Mouse (Mus musculus) hindbrain, embryonic 14.5 days (tissue): ENCODE data around the gene Mul1. TPM values are rescaled to one million over a fixed set of nuclear protein-coding genes. Genes with fewer than 3 reads are reported as not detected.

ENCODE experiments used
- ATAC-seq: fragments of 200-750 bp; cut with Nextera tagmentation; 2 replicates; pipeline ENCODE4 v1.8.0; 2017; ENCODE audit warnings: moderate number of reproducible peaks, mild to moderate bottlenecking, moderate TSS enrichment, moderate library complexity; ENCODE audit not compliant: low FRiP score
- DNase-seq: peaks from one replicate; pipeline ENCODE4 v3.0.0-alpha.2; 2015; ENCODE audit warnings: low spot score
- H3K27ac ChIP-seq: fragments of 300-500 bp; sonication (generic); 2 replicates; pipeline ENCODE4 v1.5.1; 2014; ENCODE audit warnings: mild to moderate bottlenecking, moderate library complexity
- H3K27me3 ChIP-seq: fragments of 300-500 bp; sonication (generic); 2 replicates; pipeline ENCODE4 v1.6.1; 2014; ENCODE audit warnings: mild to moderate bottlenecking, low read length, mixed read lengths; ENCODE audit not compliant: control insufficient read depth, insufficient read depth
- H3K36me3 ChIP-seq: fragments of 300-500 bp; sonication (generic); replicated peaks from 2 replicates; pipeline ENCODE4 v1.6.1; 2014; ENCODE audit not compliant: control insufficient read depth, insufficient read depth
- H3K4me1 ChIP-seq: fragments of 300-500 bp; sonication (generic); replicated peaks from 2 replicates; pipeline ENCODE4 v1.6.1; 2014; ENCODE audit warnings: antibody characterized with exemption, low read length, mixed read lengths; ENCODE audit not compliant: control insufficient read depth, insufficient read depth
- H3K4me2 ChIP-seq: fragments of 300-500 bp; sonication (generic); replicated peaks from 2 replicates; pipeline ENCODE4 v1.6.1; 2014; ENCODE audit warnings: mild to moderate bottlenecking, moderate library complexity
- H3K4me3 ChIP-seq: fragments of 300-500 bp; sonication (generic); replicated peaks from 2 replicates; pipeline ENCODE4 v1.5.1; 2014; ENCODE audit warnings: mild to moderate bottlenecking, low read length
- H3K9ac ChIP-seq: fragments of 300-500 bp; sonication (generic); 2 replicates; pipeline ENCODE4 v1.6.1; 2014
- H3K9me3 ChIP-seq: fragments of 300-500 bp; sonication (generic); 2 replicates; pipeline ENCODE4 v1.6.1; 2016; ENCODE audit warnings: low read length; ENCODE audit not compliant: control insufficient read depth
- WGBS: fragments of 180-500 bp; shearing (Covaris S2); extraction: QIAGEN DNeasy Blood & Tissue Kit; methylation state at CpG from one replicate; pipeline ENCODE4 v1.1.7; 2014; 5-methylcytosine and 5-hydroxymethylcytosine counted together
- polyA plus RNA-seq: library from polyadenylated mRNA; unstranded; fragments of >200 nt; fragmentation: Nextera tagmentation; extraction: Ambion mirVana; gene quantifications from 2 replicates; pipeline ENCODE4 v1.2.1, GENCODE M21; 2014

Gene Mul1
- polyA plus RNA-seq, 1 experiment from 2014 or later, result 18.5 TPM

GRCm38 (mm10) chr4:138429778-138430177 is 4.7 kb upstream of the Mul1 start:
- no peak overlapping the region for H3K4me2 ChIP-seq
- no peak overlapping the region for H3K4me3 ChIP-seq
- peaks cover 9% of the 10 kb centered on the region; the same call in 1 of the 2 replicates for H3K27me3 ChIP-seq
- WGBS, result 41% methylated on average over 3 of the region's 3 CpGs
- no peaks in the 10 kb centered on the region for H3K4me1 ChIP-seq
- H3K36me3 ChIP-seq, result no peaks in the 10 kb centered on the region
- no peak overlapping the region for H3K9ac ChIP-seq
- no peak overlapping the region for H3K27ac ChIP-seq
- DNase-seq (peak; percentile 62), ATAC-seq (no peak)
- no peaks in the 10 kb centered on the region for H3K9me3 ChIP-seq

GRCm38 (mm10) chr4:138431340-138431739 is 3.1 kb upstream of the Mul1 start:
- ATAC-seq (no peak), DNase-seq (no peak)
- no peaks in the 10 kb centered on the region for H3K9me3 ChIP-seq
- no peak overlapping the region for H3K9ac ChIP-seq
- H3K36me3 ChIP-seq, result 0 out of 2 replicates have a peak, but pooled peaks cover 2% of the 10 kb centered on the region
- H3K4me2 ChIP-seq, result no peak overlapping the region
- WGBS, result 59% methylated on average over 8 of the region's 8 CpGs
- peaks cover 9% of the 10 kb centered on the region; the same call in 1 of the 2 replicates for H3K27me3 ChIP-seq
- no peak overlapping the region for H3K27ac ChIP-seq
- H3K4me3 ChIP-seq, result no peak overlapping the region
- H3K4me1 ChIP-seq, result peaks cover 10% of the 10 kb centered on the region

- no peak for ATAC-seq
Observed at GRCm38 (mm10) chr4:138440062-138440461, 5.6 kb downstream of the Mul1 start.

GRCm38 (mm10) chr4:138444941-138445340 is 10.5 kb downstream of the Mul1 start:
- Histone ChIP-seq H3K27me3 (no peaks in the 10 kb centered on the region), H3K4me1 (peaks cover 21% of the 10 kb centered on the region), H3K36me3 (peaks cover 36% of the 10 kb centered on the region), H3K9ac (no peak overlapping the region), H3K4me3 (no peak overlapping the region), H3K27ac (no peak overlapping the region), H3K4me2 (no peak overlapping the region), H3K9me3 (no peaks in the 10 kb centered on the region)
- DNase-seq (no peak), ATAC-seq (no peak)
- 5% methylated on average over 5 of the region's 5 CpGs for WGBS

More at GRCm38 (mm10) chr4:138440062-138440461, 5.6 kb downstream of the Mul1 start:
- Histone ChIP-seq H3K4me2 (no peak overlapping the region), H3K4me3 (no peak overlapping the region), H3K9me3 (no peaks in the 10 kb centered on the region), H3K36me3 (peaks cover 74% of the 10 kb centered on the region), H3K9ac (no peak overlapping the region), H3K4me1 (peaks cover 7% of the 10 kb centered on the region), H3K27ac (no peak overlapping the region), H3K27me3 (no peaks in the 10 kb centered on the region)
- no peak for DNase-seq
- 81% methylated on average over 3 of the region's 3 CpGs for WGBS

- DNase-seq, result peak; percentile 47
- no peak overlapping the region for H3K4me3 ChIP-seq
- peak overlapping the region; percentile 84 for H3K27ac ChIP-seq
- peak overlapping the region; percentile 49 for H3K9ac ChIP-seq
- H3K4me1 ChIP-seq, result peaks cover 21% of the 10 kb centered on the region
- H3K27me3 ChIP-seq, result no peaks in the 10 kb centered on the region
- peaks cover 16% of the 10 kb centered on the region; the same call in 1 of the 2 replicates for H3K36me3 ChIP-seq
- WGBS, result 15% methylated on average over 13 of the region's 13 CpGs
- peak; percentile 62 for ATAC-seq
- peak overlapping the region; percentile 28; the same call in 1 of the 2 replicates for H3K4me2 ChIP-seq
- H3K9me3 ChIP-seq, result no peaks in the 10 kb centered on the region
Observed at GRCm38 (mm10) chr4:138446981-138447380, 12.5 kb downstream of the Mul1 start.

GRCm38 (mm10) chr4:138447387-138447786 is 12.9 kb downstream of the Mul1 start:
- ATAC-seq (peak; percentile 88), DNase-seq (peak; percentile 98)
- no peaks in the 10 kb centered on the region for H3K27me3 ChIP-seq
- no peaks in the 10 kb centered on the region for H3K9me3 ChIP-seq
- H3K9ac ChIP-seq, result peak overlapping the region; percentile 49
- H3K4me3 ChIP-seq, result no peak overlapping the region
- H3K4me2 ChIP-seq, result peak overlapping the region; percentile 28; the same call in 1 of the 2 replicates
- peaks cover 12% of the 10 kb centered on the region; the same call in 1 of the 2 replicates for H3K36me3 ChIP-seq
- WGBS, result under 1% methylated on average over 8 of the region's 8 CpGs
- H3K27ac ChIP-seq, result peak overlapping the region; percentile 84
- H3K4me1 ChIP-seq, result peaks cover 21% of the 10 kb centered on the region

- peak; percentile 25; the same call in 1 of the 2 replicates for ATAC-seq
- Histone ChIP-seq H3K36me3 (0 out of 2 replicates have a peak, but pooled peaks cover 6% of the 10 kb centered on the region), H3K9me3 (no peaks in the 10 kb centered on the region), H3K27ac (peak overlapping the region; percentile 49; the same call in 1 of the 2 replicates), H3K4me2 (no peak overlapping the region), H3K4me1 (peaks cover 21% of the 10 kb centered on the region), H3K27me3 (no peaks in the 10 kb centered on the region), H3K4me3 (no peak overlapping the region), H3K9ac (0 out of 2 replicates have a peak overlapping the region, but pooled peaks have one; percentile 17)
- WGBS, result 26% methylated on average over 15 of the region's 15 CpGs
- DNase-seq, result peak; percentile 34
Observed at GRCm38 (mm10) chr4:138447827-138448602, 13.5 kb downstream of the Mul1 start.

- H3K36me3 ChIP-seq, result no peaks in the 10 kb centered on the region
- no peak overlapping the region for H3K4me3 ChIP-seq
- H3K9me3 ChIP-seq, result no peaks in the 10 kb centered on the region
- H3K27me3 ChIP-seq, result no peaks in the 10 kb centered on the region
- H3K27ac ChIP-seq, result no peak overlapping the region
- no peak overlapping the region for H3K9ac ChIP-seq
- no peak for ATAC-seq
- WGBS, result 36% methylated on average over 7 of the region's 7 CpGs
- peak; percentile 23 for DNase-seq
- no peak overlapping the region for H3K4me2 ChIP-seq
- H3K4me1 ChIP-seq, result peaks cover 29% of the 10 kb centered on the region
Observed at GRCm38 (mm10) chr4:138448872-138449615, 14.6 kb downstream of the Mul1 start.
